Mouse (Mus musculus): Measurements from ENCODE around the gene Gpr27. TPM values are rescaled to one million over a fixed set of nuclear protein-coding genes. Genes with fewer than 3 reads are reported as not detected.
A peak's percentile ranks its signal among the peaks of the same experiment; 100 is the strongest.

Gpr27 gene
- polyA plus RNA-seq, 1 experiment from 2014 or later: 10.4 TPM

DNA sequence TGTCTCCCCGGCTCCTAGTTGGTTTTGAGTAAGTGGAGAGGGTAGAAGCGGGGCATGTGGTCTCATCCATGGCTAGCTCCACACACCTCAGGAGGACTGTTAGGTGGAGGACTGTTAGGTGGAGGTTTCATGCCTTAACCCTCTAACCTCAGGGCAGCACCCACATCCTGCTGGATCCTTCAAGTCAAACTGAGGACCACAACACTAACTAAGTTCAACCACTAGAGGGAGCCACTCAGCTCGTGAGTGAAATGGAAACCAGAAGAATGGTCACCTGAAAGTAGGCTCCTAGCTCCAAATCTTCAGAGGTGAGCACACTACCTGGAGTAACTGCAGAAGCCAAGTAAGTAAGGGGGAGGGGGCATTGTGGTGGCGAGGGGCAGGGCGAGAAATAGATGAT lies 7.6 kb upstream of the Gpr27 start:
- H3K36me3 ChIP-seq: no peaks in the 10 kb centered on the region
- WGBS: 50% methylated on average over 5 of the region's 5 CpGs
- ATAC-seq (ENCODE audit: low FRiP score, low read depth): no peak
- H3K4me1 ChIP-seq: no peaks in the 10 kb centered on the region
- H3K4me2 ChIP-seq (replicated peaks): no peak overlapping the region
- H3K27me3 ChIP-seq (replicated peaks): peaks cover 11% of the 10 kb centered on the region
- H3K9me3 ChIP-seq: no peaks in the 10 kb centered on the region
- H3K4me3 ChIP-seq: no peak overlapping the region
- no peak overlapping the region for H3K27ac ChIP-seq
- no peak overlapping the region for H3K9ac ChIP-seq

- H3K4me2 ChIP-seq (replicated peaks): no peak overlapping the region
- peaks cover 5% of the 10 kb centered on the region for H3K4me1 ChIP-seq
- no peak overlapping the region for H3K27ac ChIP-seq
- H3K9ac ChIP-seq: no peak overlapping the region
- 86% methylated on average over 6 of the region's 6 CpGs for WGBS
- no peaks in the 10 kb centered on the region for H3K9me3 ChIP-seq
- H3K4me3 ChIP-seq: no peak overlapping the region
- H3K27me3 ChIP-seq (replicated peaks): peaks cover 45% of the 10 kb centered on the region
- H3K36me3 ChIP-seq: no peaks in the 10 kb centered on the region
- no peak for ATAC-seq (ENCODE audit: low FRiP score, low read depth)
These were observed 4.0 kb upstream of the Gpr27 start for GRCm38 (mm10) chr6:99688513-99688912.

GRCm38 (mm10) chr6:99691666-99692205 lies 743 bp upstream of the Gpr27 start:
- Histone ChIP-seq H3K9ac (peak overlapping the region; percentile 86), H3K4me1 (peaks cover 8% of the 10 kb centered on the region), H3K27me3 (replicated peaks) (peaks cover 67% of the 10 kb centered on the region), H3K9me3 (no peaks in the 10 kb centered on the region), H3K27ac (peak overlapping the region; percentile 33; the same call in 1 of the 2 replicates), H3K4me2 (replicated peaks) (peak overlapping the region; percentile 77), H3K4me3 (peak overlapping the region; percentile 82), H3K36me3 (no peaks in the 10 kb centered on the region)
- WGBS: 7% methylated on average over 25 of the region's 25 CpGs
- ATAC-seq (ENCODE audit: low FRiP score, low read depth): peak; percentile 36

DNA sequence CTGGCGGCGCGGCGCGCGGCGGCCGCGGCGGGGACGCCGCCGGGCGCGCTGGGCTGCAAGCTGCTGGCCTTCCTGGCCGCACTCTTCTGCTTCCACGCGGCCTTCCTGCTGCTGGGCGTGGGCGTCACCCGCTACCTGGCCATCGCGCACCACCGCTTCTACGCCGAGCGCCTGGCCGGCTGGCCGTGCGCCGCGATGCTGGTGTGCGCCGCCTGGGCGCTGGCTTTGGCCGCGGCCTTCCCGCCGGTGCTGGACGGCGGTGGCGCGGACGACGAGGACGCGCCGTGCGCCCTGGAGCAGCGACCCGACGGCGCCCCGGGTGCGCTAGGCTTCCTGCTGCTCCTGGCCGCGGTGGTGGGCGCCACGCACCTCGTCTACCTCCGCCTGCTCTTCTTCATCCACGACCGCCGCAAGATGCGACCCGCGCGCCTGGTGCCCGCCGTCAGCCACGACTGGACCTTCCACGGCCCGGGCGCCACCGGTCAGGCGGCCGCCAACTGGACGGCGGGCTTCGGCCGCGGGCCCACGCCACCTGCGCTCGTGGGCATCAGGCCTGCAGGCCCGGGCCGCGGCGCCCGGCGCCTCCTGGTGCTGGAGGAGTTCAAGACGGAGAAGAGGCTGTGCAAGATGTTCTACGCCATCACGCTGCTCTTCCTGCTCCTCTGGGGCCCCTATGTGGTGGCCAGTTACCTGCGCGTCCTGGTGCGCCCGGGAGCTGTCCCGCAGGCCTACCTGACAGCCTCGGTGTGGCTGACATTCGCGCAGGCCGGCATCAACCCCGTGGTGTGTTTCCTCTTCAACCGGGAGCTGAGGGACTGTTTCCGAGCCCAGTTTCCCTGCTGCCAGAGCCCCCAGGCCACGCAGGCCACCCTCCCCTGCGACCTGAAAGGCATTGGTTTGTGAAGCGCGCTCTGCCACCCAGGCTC lies 700 bp downstream of the Gpr27 start:
- Histone ChIP-seq H3K4me3 (peak overlapping the region; percentile 82), H3K9me3 (no peaks in the 10 kb centered on the region), H3K27ac (0 out of 2 replicates have a peak overlapping the region, but pooled peaks have one; percentile 33), H3K36me3 (no peaks in the 10 kb centered on the region), H3K4me2 (replicated peaks) (peak overlapping the region; percentile 77), H3K27me3 (replicated peaks) (peaks cover 66% of the 10 kb centered on the region), H3K4me1 (peaks cover 8% of the 10 kb centered on the region), H3K9ac (peak overlapping the region; percentile 86)
- under 1% methylated on average over 105 of the region's 110 CpGs for WGBS
- peak; percentile 30; the same call in 1 of the 2 replicates for ATAC-seq (ENCODE audit: low FRiP score, low read depth)

DNA sequence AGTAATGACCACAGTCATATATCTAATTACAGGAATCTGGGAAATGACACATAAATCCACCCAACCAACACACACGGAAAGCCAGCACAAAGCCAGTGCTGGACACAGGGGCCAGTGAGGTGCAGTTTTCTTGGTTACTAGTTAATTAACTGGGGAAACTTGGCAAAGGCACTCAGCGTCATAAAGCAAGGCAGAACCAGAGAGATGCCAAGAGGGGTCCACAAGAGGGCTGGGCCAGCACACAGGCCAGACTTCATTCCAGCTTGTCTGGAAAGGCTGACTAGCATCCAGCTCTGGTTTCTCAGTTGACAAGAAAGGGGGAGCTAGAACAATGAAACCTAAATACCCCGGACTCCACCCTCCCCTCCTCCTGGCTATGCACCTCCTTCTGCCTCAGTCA lies 8.0 kb downstream of the Gpr27 start:
- 46% methylated on average over 3 of the region's 3 CpGs for WGBS
- Histone ChIP-seq H3K4me2 (replicated peaks) (no peak overlapping the region), H3K9ac (no peak overlapping the region), H3K27me3 (replicated peaks) (0 out of 2 replicates have a peak, but pooled peaks cover 4% of the 10 kb centered on the region), H3K36me3 (no peaks in the 10 kb centered on the region), H3K27ac (no peak overlapping the region), H3K4me1 (no peaks in the 10 kb centered on the region), H3K9me3 (no peaks in the 10 kb centered on the region), H3K4me3 (no peak overlapping the region)
- ATAC-seq (ENCODE audit: low FRiP score, low read depth): no peak

- no peaks in the 10 kb centered on the region for H3K36me3 ChIP-seq
- 72% methylated on average over 11 of the region's 11 CpGs for WGBS
- no peak overlapping the region for H3K27ac ChIP-seq
- no peaks in the 10 kb centered on the region for H3K9me3 ChIP-seq
- H3K4me3 ChIP-seq: no peak overlapping the region
- H3K9ac ChIP-seq: no peak overlapping the region
- H3K4me1 ChIP-seq: no peaks in the 10 kb centered on the region
- no peak overlapping the region for H3K4me2 ChIP-seq (replicated peaks)
- no peak for ATAC-seq (ENCODE audit: low FRiP score, low read depth)
- H3K27me3 ChIP-seq (replicated peaks): no peaks in the 10 kb centered on the region; the same call in 1 of the 2 replicates
These were observed 19.2 kb downstream of the Gpr27 start for GRCm38 (mm10) chr6:99711576-99712101.

DNA sequence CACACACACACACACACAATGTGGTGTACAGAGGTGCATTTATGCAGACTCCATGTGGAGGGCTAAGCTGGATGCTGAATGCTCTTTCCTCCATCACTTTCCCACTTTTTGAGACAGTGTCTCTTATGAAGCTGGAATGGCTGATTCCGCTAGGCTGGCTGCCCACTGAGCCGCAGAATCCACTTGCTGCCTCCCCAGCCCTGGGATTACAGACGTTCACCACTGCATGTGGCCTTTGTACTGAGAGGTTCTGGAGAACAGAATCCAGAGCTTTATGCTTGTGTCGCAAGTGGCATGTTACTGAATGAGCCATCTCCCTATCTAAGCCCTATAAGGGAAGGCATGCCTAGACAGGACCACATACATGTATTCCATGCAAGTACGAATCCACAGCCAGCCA lies 20.8 kb downstream of the Gpr27 start:
- Histone ChIP-seq H3K4me1 (no peaks in the 10 kb centered on the region), H3K27me3 (replicated peaks) (no peaks in the 10 kb centered on the region; the same call in 1 of the 2 replicates), H3K4me2 (replicated peaks) (no peak overlapping the region), H3K9me3 (no peaks in the 10 kb centered on the region), H3K27ac (no peak overlapping the region), H3K9ac (no peak overlapping the region), H3K36me3 (no peaks in the 10 kb centered on the region), H3K4me3 (no peak overlapping the region)
- no peak for ATAC-seq (ENCODE audit: low FRiP score, low read depth)
- 84% methylated on average over 5 of the region's 5 CpGs for WGBS

DNA sequence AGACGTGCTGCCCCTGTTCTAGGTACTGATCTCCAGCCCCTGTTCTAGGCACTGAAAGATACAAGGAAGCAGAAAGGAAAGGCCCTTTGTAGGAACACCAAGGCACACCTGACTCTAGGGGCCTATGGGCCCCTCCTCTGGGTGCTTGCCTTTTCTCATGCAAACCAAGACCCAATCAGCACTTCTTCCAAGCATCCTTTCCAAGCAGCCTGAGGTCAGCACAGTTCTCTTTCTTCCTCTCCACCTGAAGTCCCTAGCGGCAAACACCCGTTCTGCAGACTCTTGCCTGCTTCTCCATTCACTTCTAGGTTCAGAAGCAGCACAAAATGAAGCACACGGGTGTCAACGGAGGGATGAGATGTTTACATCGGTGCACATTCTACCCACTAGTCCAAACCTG lies 22.7 kb downstream of the Gpr27 start:
- Histone ChIP-seq H3K4me1 (no peaks in the 10 kb centered on the region), H3K9ac (no peak overlapping the region), H3K27me3 (replicated peaks) (no peaks in the 10 kb centered on the region; the same call in 1 of the 2 replicates), H3K4me3 (no peak overlapping the region), H3K36me3 (no peaks in the 10 kb centered on the region), H3K27ac (no peak overlapping the region), H3K9me3 (no peaks in the 10 kb centered on the region), H3K4me2 (replicated peaks) (no peak overlapping the region)
- WGBS: 60% methylated on average over 6 of the region's 6 CpGs
- ATAC-seq (ENCODE audit: low FRiP score, low read depth): no peak

- Histone ChIP-seq H3K9ac (no peak overlapping the region), H3K27ac (no peak overlapping the region), H3K4me1 (no peaks in the 10 kb centered on the region), H3K36me3 (no peaks in the 10 kb centered on the region), H3K27me3 (replicated peaks) (no peaks in the 10 kb centered on the region; the same call in 1 of the 2 replicates), H3K4me3 (no peak overlapping the region), H3K4me2 (replicated peaks) (no peak overlapping the region), H3K9me3 (no peaks in the 10 kb centered on the region)
- 69% methylated on average over 6 of the region's 6 CpGs for WGBS
- ATAC-seq (ENCODE audit: low FRiP score, low read depth): no peak
These were observed 23.4 kb downstream of the Gpr27 start for GRCm38 (mm10) chr6:99715913-99716312.

DNA sequence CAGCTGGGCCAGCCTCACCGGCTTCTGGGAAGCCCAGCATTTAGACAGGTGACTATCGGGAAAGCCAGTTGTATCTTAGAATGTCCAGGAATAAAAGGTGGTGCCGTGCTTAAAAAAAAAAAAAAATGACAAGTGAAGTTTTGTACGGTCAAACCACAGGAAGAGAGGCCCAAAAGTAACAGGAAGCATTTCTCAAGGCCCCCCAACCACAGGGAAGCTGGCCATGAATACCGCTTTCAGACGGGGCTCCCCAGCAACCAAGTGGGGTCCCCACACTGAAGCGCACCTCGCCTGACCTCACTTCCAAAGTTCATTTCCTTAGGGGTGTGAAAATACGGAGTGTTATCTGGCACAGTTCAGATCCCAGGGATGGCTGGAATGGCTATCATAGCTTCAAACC lies 28.6 kb downstream of the Gpr27 start:
- no peak for ATAC-seq (ENCODE audit: low FRiP score, low read depth)
- no peaks in the 10 kb centered on the region for H3K36me3 ChIP-seq
- H3K4me3 ChIP-seq: no peak overlapping the region
- peaks cover 13% of the 10 kb centered on the region for H3K27me3 ChIP-seq (replicated peaks)
- no peak overlapping the region for H3K27ac ChIP-seq
- no peak overlapping the region for H3K4me2 ChIP-seq (replicated peaks)
- no peaks in the 10 kb centered on the region for H3K9me3 ChIP-seq
- no peak overlapping the region for H3K9ac ChIP-seq
- peaks cover 6% of the 10 kb centered on the region for H3K4me1 ChIP-seq
- 88% methylated on average over 9 of the region's 9 CpGs for WGBS

GRCm38 (mm10) chr6:99722390-99722789 lies 29.9 kb downstream of the Gpr27 start:
- Histone ChIP-seq H3K27me3 (replicated peaks) (peaks cover 27% of the 10 kb centered on the region), H3K9me3 (no peaks in the 10 kb centered on the region), H3K9ac (no peak overlapping the region), H3K4me3 (no peak overlapping the region), H3K27ac (no peak overlapping the region), H3K4me2 (replicated peaks) (no peak overlapping the region), H3K4me1 (peaks cover 13% of the 10 kb centered on the region), H3K36me3 (no peaks in the 10 kb centered on the region)
- ATAC-seq (ENCODE audit: low FRiP score, low read depth): no peak
- WGBS: 88% methylated on average over 9 of the region's 9 CpGs

DNA sequence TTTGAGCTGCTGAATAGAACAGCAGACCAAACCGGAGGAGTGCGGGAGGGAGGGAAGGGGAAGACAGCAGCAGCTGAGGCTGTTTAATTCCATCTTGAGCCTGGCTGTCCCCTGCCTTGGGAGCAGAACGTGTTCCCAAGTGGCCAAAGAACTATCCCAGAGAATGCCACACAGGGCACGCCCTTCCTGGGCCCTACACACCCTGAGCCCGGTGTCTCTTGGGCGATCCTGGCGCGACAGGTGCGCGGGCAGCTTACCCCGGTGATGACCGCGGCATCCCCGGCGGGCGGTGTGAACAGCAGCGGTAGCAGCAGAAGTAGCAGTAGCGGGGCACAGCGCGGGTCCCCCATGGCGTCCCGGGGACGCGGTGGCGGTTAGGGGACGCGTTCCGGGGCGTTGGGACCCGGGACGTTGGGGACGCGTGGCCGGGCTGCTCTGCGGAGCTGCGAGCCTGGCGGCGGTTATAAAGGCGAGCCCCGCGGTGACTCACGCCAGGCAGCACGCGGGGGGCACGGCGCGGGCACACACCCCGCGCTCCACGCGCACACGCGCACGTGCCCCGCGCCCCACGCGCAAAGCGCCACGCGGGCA lies 33.6 kb downstream of the Gpr27 start, which contains the start of gene Prok2:
TSS of gene Prok2 (minus strand) at position 422 of the 591 bp plus-strand sequence.
- Histone ChIP-seq H3K36me3 (no peaks in the 10 kb centered on the region), H3K9me3 (no peaks in the 10 kb centered on the region), H3K9ac (peak within 1 kb of the TSS; percentile 56), H3K4me2 (replicated peaks) (peak within 1 kb of the TSS; percentile 99), H3K4me1 (peaks cover 13% of the 10 kb centered on the region), H3K27ac (no peak within 1 kb of the TSS), H3K4me3 (peak within 1 kb of the TSS; percentile 49), H3K27me3 (replicated peaks) (peaks cover 39% of the 10 kb centered on the region)
- WGBS: under 1% methylated on average over 61 of the region's 61 CpGs
- no peak for ATAC-seq (ENCODE audit: low FRiP score, low read depth)

Data from neural tube, embryonic 12.5 days (tissue).